Mouse (Mus musculus) heart, embryonic 16.5 days (tissue): ENCODE results near the gene Lrrc75b. TPM values are rescaled to one million over a fixed set of nuclear protein-coding genes. Genes with fewer than 3 reads are reported as not detected.

Experiments
- ATAC-seq: fragments of 200-750 bp; cut with Nextera tagmentation; replicated peaks from 2 replicates; pipeline ENCODE4 v1.8.0; 2017; ENCODE audit warnings: moderate number of reproducible peaks; ENCODE audit not compliant: insufficient read depth, low FRiP score; ENCODE audit errors: extremely low read depth
- H3K27ac ChIP-seq: fragments of 300-500 bp; sonication (generic); 2 replicates; pipeline ENCODE4 v1.5.1; 2014; ENCODE audit warnings: mild to moderate bottlenecking, low read length, control low read depth, moderate library complexity
- H3K27me3 ChIP-seq: fragments of 300-500 bp; sonication (generic); 2 replicates; pipeline ENCODE4 v1.6.1; 2014; ENCODE audit warnings: low read length, mixed read lengths; ENCODE audit not compliant: control insufficient read depth, insufficient read depth
- H3K36me3 ChIP-seq: fragments of 300-500 bp; sonication (generic); 2 replicates; pipeline ENCODE4 v1.6.1; 2014; ENCODE audit not compliant: control insufficient read depth, insufficient read depth
- H3K4me1 ChIP-seq: fragments of 300-500 bp; sonication (generic); 2 replicates; pipeline ENCODE4 v1.6.1; 2014; ENCODE audit warnings: low read length, mixed read lengths; ENCODE audit not compliant: control insufficient read depth, insufficient read depth
- H3K4me2 ChIP-seq: fragments of 300-500 bp; sonication (generic); 2 replicates; pipeline ENCODE4 v1.6.1; 2014; ENCODE audit warnings: low read depth, mild to moderate bottlenecking, control low read depth, low read length
- H3K4me3 ChIP-seq: fragments of 300-500 bp; sonication (generic); 2 replicates; pipeline ENCODE4 v1.5.1; 2014; ENCODE audit warnings: mild to moderate bottlenecking, control low read depth, low read length
- H3K9ac ChIP-seq: fragments of 300-500 bp; sonication (generic); 2 replicates; pipeline ENCODE4 v1.6.1; 2014; ENCODE audit warnings: low read length, control low read depth
- H3K9me3 ChIP-seq: fragments of 300-500 bp; sonication (generic); replicated peaks from 2 replicates; pipeline ENCODE4 v1.6.1; 2016; ENCODE audit warnings: low read length; ENCODE audit not compliant: control insufficient read depth
- WGBS: fragments of 180-500 bp; shearing (Covaris S2); extraction: QIAGEN DNeasy Blood & Tissue Kit; methylation state at CpG from one replicate; pipeline ENCODE4 v1.1.7; 2014; 5-methylcytosine and 5-hydroxymethylcytosine counted together
- polyA plus RNA-seq: library from polyadenylated mRNA; unstranded; fragments of >200 nt; fragmentation: Nextera tagmentation; extraction: Ambion mirVana; gene quantifications from 2 replicates; pipeline ENCODE4 v1.2.1, GENCODE M21; 2015

Lrrc75b gene
- polyA plus RNA-seq, 1 experiment from 2014 or later: 2.7 TPM

DNA sequence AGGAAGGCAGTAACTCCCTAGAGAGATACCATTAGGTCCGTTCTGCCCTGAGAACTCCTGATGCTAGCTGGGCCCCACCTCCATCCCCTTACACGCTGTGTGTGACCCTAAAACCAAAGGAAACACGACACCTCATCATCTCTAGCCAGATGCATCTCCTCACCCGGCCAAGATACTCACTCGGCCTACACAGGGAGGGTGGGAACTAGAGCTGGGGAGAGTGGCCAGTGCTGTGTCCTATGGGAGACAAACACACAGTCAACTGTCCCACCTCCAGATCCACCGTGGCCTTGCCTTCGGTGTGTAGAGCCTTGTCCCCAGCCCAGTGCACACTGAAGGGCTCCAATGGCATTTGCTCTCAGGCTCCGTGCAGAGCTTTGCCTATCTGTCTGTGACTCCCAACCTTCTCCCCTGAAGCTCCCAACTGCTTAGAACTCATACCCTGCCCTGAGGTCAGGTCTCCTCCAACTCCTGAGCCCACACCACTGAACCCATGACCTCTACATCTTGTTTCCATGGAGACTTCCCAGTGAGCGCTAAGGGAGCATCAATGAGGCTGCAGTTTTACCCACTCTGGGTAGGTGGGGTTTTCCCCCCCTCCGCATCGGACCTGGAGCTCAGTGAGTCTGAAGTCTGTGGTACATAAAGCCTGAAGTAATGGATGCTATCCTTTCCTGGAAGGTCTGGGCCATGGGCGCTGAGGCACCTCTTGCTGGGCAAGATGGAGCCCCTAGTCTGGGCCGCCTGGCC lies 7.3 kb downstream of the Lrrc75b start:
- Histone ChIP-seq H3K27me3 (0 out of 2 replicates have a peak, but pooled peaks cover 4% of the 10 kb centered on the region), H3K36me3 (no peaks in the 10 kb centered on the region), H3K4me1 (peaks cover 18% of the 10 kb centered on the region), H3K4me3 (no peak overlapping the region), H3K4me2 (no peak overlapping the region), H3K9ac (no peak overlapping the region), H3K9me3 (no peaks in the 10 kb centered on the region), H3K27ac (no peak overlapping the region)
- no peak for ATAC-seq
- 73% methylated on average over 13 of the region's 13 CpGs for WGBS

DNA sequence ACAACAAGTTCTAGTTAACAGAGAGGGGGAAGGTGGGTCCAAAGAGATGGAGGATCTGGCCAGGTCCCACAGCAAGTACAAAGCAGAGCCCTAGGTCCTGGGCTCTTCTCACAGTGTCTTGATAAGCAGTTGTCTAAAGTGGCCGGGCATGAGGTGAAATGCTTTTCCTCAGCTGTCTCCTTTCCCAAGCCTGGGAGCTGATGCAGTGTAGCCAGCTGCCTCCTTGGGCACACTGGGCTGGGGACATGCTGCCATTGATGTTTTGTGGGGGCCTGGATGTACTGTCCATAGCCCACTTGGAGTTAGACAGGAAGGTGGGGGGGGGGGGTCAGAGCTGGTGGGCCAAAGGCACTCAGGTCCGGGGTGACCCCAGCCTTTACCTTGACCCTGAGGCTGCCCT lies 8.0 kb downstream of the Lrrc75b start:
- WGBS: 42% methylated on average over 2 of the region's 2 CpGs
- no peak overlapping the region for H3K4me3 ChIP-seq
- H3K9ac ChIP-seq: no peak overlapping the region
- H3K27ac ChIP-seq: no peak overlapping the region
- ATAC-seq: no peak
- no peaks in the 10 kb centered on the region for H3K9me3 ChIP-seq
- 0 out of 2 replicates have a peak, but pooled peaks cover under 1% of the 10 kb centered on the region for H3K27me3 ChIP-seq
- H3K4me2 ChIP-seq: no peak overlapping the region
- H3K36me3 ChIP-seq: no peaks in the 10 kb centered on the region
- peaks cover 19% of the 10 kb centered on the region for H3K4me1 ChIP-seq

DNA sequence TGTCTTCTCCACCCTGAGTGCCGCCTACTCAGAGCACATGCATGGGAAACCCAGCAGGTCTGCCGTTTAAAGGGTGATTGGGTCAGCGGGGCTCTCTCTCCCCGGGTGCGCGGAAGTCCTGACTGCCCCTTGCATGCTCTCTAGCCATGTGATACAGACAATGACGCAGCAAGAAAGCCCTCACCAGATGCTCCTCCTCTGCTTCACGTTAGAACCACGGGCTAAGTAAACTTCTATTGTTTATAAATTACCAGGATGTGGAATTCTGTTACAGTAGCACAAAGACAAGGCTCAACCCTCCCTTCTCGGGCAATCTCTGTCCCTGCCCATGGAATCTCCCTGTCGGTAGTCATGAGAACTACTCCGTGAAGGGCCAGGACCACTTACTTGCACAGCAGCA lies 9.0 kb downstream of the Lrrc75b start:
- Histone ChIP-seq H3K4me1 (peaks cover 13% of the 10 kb centered on the region), H3K9me3 (no peaks in the 10 kb centered on the region), H3K27ac (no peak overlapping the region), H3K27me3 (no peaks in the 10 kb centered on the region), H3K4me3 (no peak overlapping the region), H3K9ac (no peak overlapping the region), H3K4me2 (no peak overlapping the region), H3K36me3 (no peaks in the 10 kb centered on the region)
- 37% methylated on average over 12 of the region's 12 CpGs for WGBS
- ATAC-seq: no peak

DNA sequence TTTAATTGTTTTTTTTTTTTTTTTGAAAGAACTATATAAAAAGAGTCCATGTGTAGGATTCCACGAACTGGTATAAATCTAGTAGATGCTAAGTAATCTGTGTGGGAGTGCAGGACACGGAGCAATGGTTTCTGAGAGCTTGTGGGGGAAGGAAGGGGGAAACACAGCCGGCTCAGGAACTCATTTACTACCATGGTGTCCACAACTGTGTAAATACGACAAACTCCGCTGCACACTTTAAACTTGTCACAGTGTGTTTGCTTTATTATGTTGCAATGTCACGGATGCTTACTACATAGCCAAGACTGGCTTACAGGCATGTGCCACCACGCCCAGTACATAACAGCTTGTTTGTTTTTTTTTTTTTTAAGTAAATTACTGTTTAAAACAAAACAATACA lies 10.2 kb downstream of the Lrrc75b start:
- H3K4me1 ChIP-seq: peaks cover 9% of the 10 kb centered on the region
- no peaks in the 10 kb centered on the region for H3K27me3 ChIP-seq
- peaks cover 4% of the 10 kb centered on the region; the same call in 1 of the 2 replicates for H3K9me3 ChIP-seq
- no peak overlapping the region for H3K4me2 ChIP-seq
- H3K27ac ChIP-seq: no peak overlapping the region
- no peak overlapping the region for H3K9ac ChIP-seq
- no peak for ATAC-seq
- no peaks in the 10 kb centered on the region for H3K36me3 ChIP-seq
- 69% methylated on average over 7 of the region's 7 CpGs for WGBS
- no peak overlapping the region for H3K4me3 ChIP-seq

DNA sequence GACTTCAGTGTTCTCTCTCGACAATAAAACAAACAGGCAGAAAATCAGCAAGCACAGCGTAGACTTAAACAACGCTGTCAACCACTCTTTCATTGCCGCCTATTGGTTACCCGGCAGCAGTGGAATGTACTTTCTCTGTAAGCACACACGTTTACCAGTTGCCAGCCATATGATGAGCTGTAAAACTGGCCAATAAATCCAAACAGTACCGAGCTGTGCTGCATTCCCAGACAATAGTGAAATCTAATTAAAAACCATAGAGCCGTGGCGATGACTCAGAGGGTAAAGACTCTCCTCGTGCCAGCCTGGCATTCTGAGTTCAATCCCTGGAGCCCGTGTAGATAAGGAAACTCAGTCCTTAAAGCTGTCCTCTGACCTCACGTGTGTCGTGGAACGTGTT lies 11.6 kb downstream of the Lrrc75b start:
- no peak overlapping the region for H3K27ac ChIP-seq
- peaks cover 4% of the 10 kb centered on the region; the same call in 1 of the 2 replicates for H3K9me3 ChIP-seq
- 43% methylated on average over 14 of the region's 14 CpGs for WGBS
- H3K4me2 ChIP-seq: no peak overlapping the region; the same call in 1 of the 2 replicates
- no peak for ATAC-seq
- H3K9ac ChIP-seq: no peak overlapping the region
- H3K36me3 ChIP-seq: no peaks in the 10 kb centered on the region
- H3K4me3 ChIP-seq: no peak overlapping the region
- H3K4me1 ChIP-seq: peaks cover 9% of the 10 kb centered on the region
- no peaks in the 10 kb centered on the region for H3K27me3 ChIP-seq

DNA sequence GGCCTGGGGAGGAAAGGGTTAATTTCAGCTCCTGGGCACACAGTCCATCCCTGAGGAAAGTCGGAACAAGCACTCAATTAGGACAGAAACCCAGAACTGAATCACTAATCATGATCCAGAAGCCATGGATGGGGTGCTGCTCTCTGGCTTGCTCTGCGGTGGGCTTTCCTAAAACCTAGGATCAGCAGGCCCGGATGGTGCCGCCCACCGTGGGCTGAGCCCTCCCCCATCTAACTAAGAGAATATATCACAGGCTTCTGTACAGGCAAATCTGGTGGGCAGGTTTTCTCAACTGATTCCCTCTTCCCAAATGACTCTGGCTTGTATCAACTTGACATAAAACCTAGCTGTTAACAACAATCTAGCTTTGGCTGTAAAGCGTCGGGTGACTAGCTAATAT lies 12.2 kb downstream of the Lrrc75b start:
- 46% methylated on average over 7 of the region's 7 CpGs for WGBS

DNA sequence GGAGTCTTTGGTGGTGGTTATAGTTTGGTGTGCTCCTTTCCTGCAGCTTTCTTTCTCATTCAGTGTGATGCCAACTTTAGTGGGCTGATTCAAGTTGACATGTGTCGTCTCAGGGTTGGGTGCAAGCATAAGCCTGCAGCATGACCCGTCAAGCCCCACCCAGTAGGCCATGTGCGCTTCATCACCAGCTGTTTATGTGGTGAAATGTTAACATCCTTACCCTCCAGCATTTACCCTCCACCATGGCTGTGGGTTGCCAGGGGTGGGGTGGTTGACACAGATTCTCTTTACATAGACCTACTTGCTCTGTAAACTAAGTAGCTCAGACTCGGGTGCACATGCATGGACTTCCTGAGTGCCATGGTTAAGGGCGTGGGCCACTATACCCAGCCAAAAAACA lies 24.0 kb downstream of the Lrrc75b start:
- ATAC-seq: no peak
- H3K9ac ChIP-seq: no peak overlapping the region
- peak overlapping the region; percentile 72 for H3K27ac ChIP-seq
- no peak overlapping the region for H3K4me2 ChIP-seq
- 85% methylated on average over 5 of the region's 5 CpGs for WGBS
- peaks cover 21% of the 10 kb centered on the region for H3K4me1 ChIP-seq
- no peak overlapping the region for H3K4me3 ChIP-seq
- peaks cover 16% of the 10 kb centered on the region for H3K36me3 ChIP-seq
- H3K27me3 ChIP-seq: no peaks in the 10 kb centered on the region
- no peaks in the 10 kb centered on the region for H3K9me3 ChIP-seq

More for the DNA sequence above, 12.2 kb downstream of the Lrrc75b start:
- Histone ChIP-seq H3K27me3 (no peaks in the 10 kb centered on the region), H3K4me3 (no peak overlapping the region), H3K4me2 (no peak overlapping the region; the same call in 1 of the 2 replicates), H3K4me1 (peaks cover 9% of the 10 kb centered on the region), H3K9me3 (peaks cover 4% of the 10 kb centered on the region; the same call in 1 of the 2 replicates), H3K36me3 (no peaks in the 10 kb centered on the region), H3K9ac (0 out of 2 replicates have a peak overlapping the region, but pooled peaks have one; percentile 25), H3K27ac (no peak overlapping the region)
- ATAC-seq: no peak

DNA sequence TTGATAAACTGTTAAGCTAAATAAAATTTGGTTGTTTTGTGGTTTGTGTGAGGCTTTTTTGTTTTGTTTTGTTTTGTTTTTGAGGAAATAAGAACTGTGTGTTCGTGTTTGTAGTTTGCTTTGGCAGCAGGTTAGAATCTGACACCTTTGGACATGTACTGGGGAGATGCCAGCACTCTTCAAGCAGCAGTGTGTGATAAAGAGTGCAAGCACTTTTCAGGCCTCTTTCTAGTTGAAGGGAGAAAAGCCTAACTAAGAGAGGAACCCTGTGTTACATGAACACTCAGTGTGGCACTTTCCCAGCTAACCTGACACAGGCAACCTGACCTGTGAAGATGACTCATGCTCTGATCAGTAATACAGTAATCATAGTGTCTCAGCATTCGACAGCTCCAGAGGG lies 24.7 kb downstream of the Lrrc75b start:
- WGBS: 46% methylated on average over 2 of the region's 2 CpGs
- no peak overlapping the region for H3K9ac ChIP-seq
- H3K27me3 ChIP-seq: no peaks in the 10 kb centered on the region
- no peak overlapping the region for H3K4me3 ChIP-seq
- no peaks in the 10 kb centered on the region for H3K9me3 ChIP-seq
- peaks cover 21% of the 10 kb centered on the region for H3K4me1 ChIP-seq
- peak overlapping the region; percentile 72 for H3K27ac ChIP-seq
- ATAC-seq: peak; percentile 73
- peaks cover 16% of the 10 kb centered on the region for H3K36me3 ChIP-seq
- peak overlapping the region; percentile 16; the same call in 1 of the 2 replicates for H3K4me2 ChIP-seq

DNA sequence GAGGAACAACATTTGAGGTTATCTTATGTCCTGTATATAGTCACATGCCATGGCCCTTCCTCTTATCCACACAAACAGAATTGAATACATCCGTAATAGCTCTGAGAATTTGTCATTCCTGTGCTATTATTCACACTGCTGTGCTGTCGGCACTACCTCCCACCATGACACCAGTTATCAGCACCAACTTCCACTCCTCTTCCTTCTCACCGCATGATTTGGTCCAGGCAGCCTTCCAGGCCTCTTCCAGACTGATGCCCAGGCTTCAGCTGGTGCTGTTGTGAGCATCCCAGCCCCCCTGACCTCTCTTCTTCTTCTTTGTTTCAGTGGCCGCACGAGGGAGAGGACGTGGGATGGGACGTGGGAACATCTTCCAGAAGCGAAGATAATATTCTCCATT lies 25.2 kb downstream of the Lrrc75b start:
- ATAC-seq: peak; percentile 76
- peak overlapping the region; percentile 16; the same call in 1 of the 2 replicates for H3K4me2 ChIP-seq
- H3K27ac ChIP-seq: peak overlapping the region; percentile 72
- peaks cover 16% of the 10 kb centered on the region for H3K36me3 ChIP-seq
- no peak overlapping the region for H3K4me3 ChIP-seq
- H3K27me3 ChIP-seq: no peaks in the 10 kb centered on the region
- no peaks in the 10 kb centered on the region for H3K9me3 ChIP-seq
- 43% methylated on average over 8 of the region's 8 CpGs for WGBS
- H3K9ac ChIP-seq: no peak overlapping the region
- peaks cover 21% of the 10 kb centered on the region for H3K4me1 ChIP-seq
